Mouse (Mus musculus) C2C12 (cell line): ENCODE measurements around the gene Gm12253.

Experiments used
- CEBPB ChIP-seq: IDR thresholded peaks from one replicate; pipeline ENCODE4 v1.6.1; 2011; ENCODE audit warnings: low read depth, mild to moderate bottlenecking, control low read depth, moderate library complexity
- CTCF ChIP-seq: IDR thresholded peaks from one replicate; pipeline ENCODE4 v1.5.1; 2011; ENCODE audit not compliant: control insufficient read depth, insufficient read depth, insufficient read length
- FOSL1 ChIP-seq: IDR thresholded peaks from one replicate; pipeline ENCODE4 v1.8.0; 2011; ENCODE audit warnings: mild to moderate bottlenecking, low read length; ENCODE audit not compliant: poor library complexity, insufficient read depth, severe bottlenecking
- MAX ChIP-seq: IDR thresholded peaks from one replicate; pipeline ENCODE4 v1.6.1; 2011; ENCODE audit warnings: mild to moderate bottlenecking, control low read depth
- MYOD1 ChIP-seq: IDR thresholded peaks from one replicate; pipeline ENCODE4 v1.6.1; 2011; ENCODE audit warnings: low read depth; ENCODE audit not compliant: control insufficient read depth, insufficient read length
- MYOG ChIP-seq: IDR thresholded peaks from one replicate; pipeline ENCODE4 v1.6.1; 2011; ENCODE audit not compliant: control insufficient read depth, insufficient read length; ENCODE audit errors: extremely low read depth
- USF1 ChIP-seq: IDR thresholded peaks from one replicate; pipeline ENCODE4 v1.6.1; 2011; ENCODE audit warnings: low read depth, mild to moderate bottlenecking, control low read depth, moderate library complexity

DNA sequence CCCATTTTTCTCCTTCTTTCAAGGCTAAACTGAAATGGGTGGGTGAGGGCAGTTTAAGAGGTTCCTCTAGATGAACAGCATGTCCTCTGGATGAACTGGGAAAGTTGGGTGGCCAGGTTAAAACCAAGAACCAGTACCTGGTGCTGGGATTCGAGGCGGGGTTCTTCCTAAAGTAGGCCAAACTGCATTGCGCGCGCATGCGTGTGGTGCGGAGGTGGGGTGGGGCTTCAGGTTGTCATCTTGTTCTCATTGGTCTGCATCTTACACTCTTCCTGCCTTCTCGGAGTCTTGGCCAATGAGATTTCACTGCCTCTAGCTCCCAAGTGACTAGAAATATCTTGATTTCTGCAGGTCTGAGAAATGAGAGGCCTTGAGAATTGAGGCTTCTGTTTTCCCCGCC, 20.4 kb downstream of the Gm12253 start, which contains the start of gene Lypd9:
- no peak for TF ChIP-seq CTCF
- TF ChIP-seq USF1 = no peak
- no peak for TF ChIP-seq MYOG
- TF ChIP-seq MAX = no peak
- TF ChIP-seq MYOD1 = no peak
- no peak for TF ChIP-seq CEBPB
- TF ChIP-seq FOSL1 = no peak
